13 mouse cellular contexts compared by ENCODE assay signal in the genomic region with DNA sequence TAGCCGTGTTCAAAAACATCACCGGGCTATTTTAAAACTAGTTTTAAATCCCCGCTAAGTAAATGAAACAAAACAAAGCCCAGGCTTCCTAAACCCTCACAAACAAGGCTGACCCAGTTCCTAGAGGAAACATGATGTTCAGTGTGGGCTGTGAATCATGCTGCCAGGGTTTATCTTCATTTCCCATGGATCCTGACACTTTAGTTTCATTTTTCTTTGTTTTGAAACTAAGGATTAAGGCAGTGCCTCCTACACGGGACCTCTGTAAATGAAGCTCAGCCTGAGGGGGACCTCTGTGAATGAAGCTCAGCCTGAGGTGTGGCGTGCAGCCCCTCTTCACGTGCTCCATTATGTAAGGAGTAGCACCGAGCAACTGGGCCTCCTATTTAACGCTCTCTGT. TPM values are rescaled to one million over a fixed set of nuclear protein-coding genes. Genes with fewer than 3 reads are reported as not detected.
DNase-seq lines count a peak whose midpoint lies in the region; ATAC-seq and TF ChIP-seq lines count a peak whose summit lies in the region.
"Had no signal": no experiment of that assay in that cellular context is flagged by ENCODE, and none has a peak within 500 bp of the region (broad histone marks: within the 10 kb centered on the region; RNA-seq: fewer than 3 reads in every experiment).

No protein-coding gene starts in this region.

- DNase-seq in frontal cortex, postnatal 36 days (ENCODE audit: low spot score in 2 of 2) = peak; percentile 26 to 35
- DNase-seq in frontal cortex, postnatal 25 days (ENCODE audit: low spot score in 2 of 2) = no peak
- DNase-seq in kidney, postnatal 0 days (ENCODE audit: low spot score) = peak; percentile 37
- DNase-seq in retina, embryonic 14.5 days (ENCODE audit: low spot score) = no peak
- DNase-seq in cerebellum, postnatal 25 days = no peak
- DNase-seq: gastrocnemius, postnatal 25 days; retina, postnatal 1 day had no signal

- TF ChIP-seq POLR2A in bone marrow, adult 2 months (IDR thresholded peaks at IDR 0.05; ENCODE audit: borderline replicate concordance, control insufficient read depth, low read depth, low read length) = no peak

- no peak overlapping the region for H3K4me3 ChIP-seq in kidney, postnatal 0 days (replicated peaks; ENCODE audit: low read depth, low read length)
- no peak overlapping the region for H3K4me3 ChIP-seq in kidney, embryonic 14.5 days (ENCODE audit: low read length)
- H3K4me3 ChIP-seq in bone marrow, adult 2 months (replicated peaks; ENCODE audit: control insufficient read depth, low read depth, low read length) = peak overlapping the region; percentile 7
- no peak overlapping the region for H3K4me3 ChIP-seq in liver, embryonic 12.5 days

- H3K9ac ChIP-seq in kidney, postnatal 0 days (ENCODE audit: low read depth, low read length) = no peak overlapping the region
- no peak overlapping the region for H3K9ac ChIP-seq in kidney, embryonic 14.5 days (ENCODE audit: low read depth, low read length)
- peak overlapping the region; percentile 4; the same call in 1 of the 2 replicates for H3K9ac ChIP-seq in liver, embryonic 12.5 days

- ATAC-seq in kidney, postnatal 0 days (replicated peaks; ENCODE audit: low FRiP score, low read depth) = no peak
- no peak for ATAC-seq in kidney, embryonic 14.5 days (ENCODE audit: low FRiP score, low TSS enrichment)
- ATAC-seq in liver, embryonic 12.5 days = no peak
- ATAC-seq: intestine, embryonic 16.5 days; lung, postnatal 0 days; Patski had no signal

- no peaks in the 10 kb centered on the region for H3K4me1 ChIP-seq in kidney, postnatal 0 days (replicated peaks; ENCODE audit: insufficient read depth, low read length)
- H3K4me1 ChIP-seq in kidney, embryonic 14.5 days (ENCODE audit: control insufficient read depth, insufficient read depth, low read length) = peaks cover 5% of the 10 kb centered on the region; the same call in 1 of the 2 replicates
- no peaks in the 10 kb centered on the region for H3K4me1 ChIP-seq in bone marrow, adult 2 months (ENCODE audit: control insufficient read depth, insufficient read depth, low read length)
- H3K4me1 ChIP-seq in liver, embryonic 12.5 days = peaks cover 17% of the 10 kb centered on the region

- 24% methylated on average over 8 of the region's 8 CpGs for WGBS in kidney, postnatal 0 days
- 31% methylated on average over 8 of the region's 8 CpGs for WGBS in kidney, embryonic 14.5 days
- 40% methylated on average over 8 of the region's 8 CpGs for WGBS in bone marrow, adult 2 months
- 57% methylated on average over 8 of the region's 8 CpGs for WGBS in liver, embryonic 12.5 days (ENCODE audit: insufficient replicate concordance)

- H3K27me3 ChIP-seq in kidney, postnatal 0 days (ENCODE audit: insufficient read depth, low read length) = no peaks in the 10 kb centered on the region
- H3K27me3 ChIP-seq in kidney, embryonic 14.5 days (ENCODE audit: control insufficient read depth, insufficient read depth, low read length) = no peaks in the 10 kb centered on the region
- H3K27me3 ChIP-seq in liver, embryonic 12.5 days (replicated peaks) = no peaks in the 10 kb centered on the region
- H3K27me3 ChIP-seq: Patski had no signal

- no peak overlapping the region for H3K27ac ChIP-seq in kidney, postnatal 0 days
- H3K27ac ChIP-seq in kidney, embryonic 14.5 days (ENCODE audit: low read depth, low read length) = no peak overlapping the region
- H3K27ac ChIP-seq in bone marrow, adult 2 months (ENCODE audit: control insufficient read depth, insufficient read depth, low read depth, low read length, poor library complexity) = no peak overlapping the region
- H3K27ac ChIP-seq in liver, embryonic 12.5 days = no peak overlapping the region

- peak overlapping the region; percentile 27; the same call in 1 of the 2 replicates for H3K4me2 ChIP-seq in kidney, postnatal 0 days (ENCODE audit: low read length)
- no peak overlapping the region for H3K4me2 ChIP-seq in kidney, embryonic 14.5 days (replicated peaks; ENCODE audit: low read depth, low read length)
- peak overlapping the region; percentile 7; the same call in 1 of the 2 replicates for H3K4me2 ChIP-seq in liver, embryonic 12.5 days

- TF ChIP-seq CTCF in kidney, postnatal 0 days (IDR thresholded peaks at IDR 0.05; ENCODE audit: low read depth) = no peak
- no peak for TF ChIP-seq CTCF in bone marrow, adult 2 months (IDR thresholded peaks at IDR 0.05; ENCODE audit: control insufficient read depth, insufficient read depth, low read length)

- H3K36me3 ChIP-seq in kidney, postnatal 0 days (ENCODE audit: insufficient read depth, low read length) = 0 out of 2 replicates have a peak, but pooled peaks cover 4% of the 10 kb centered on the region
- peaks cover 6% of the 10 kb centered on the region for H3K36me3 ChIP-seq in kidney, embryonic 14.5 days (ENCODE audit: control insufficient read depth, insufficient read depth, low read length)
- H3K36me3 ChIP-seq in liver, embryonic 12.5 days = peaks cover 32% of the 10 kb centered on the region

- H3K9me3 ChIP-seq in kidney, postnatal 0 days (replicated peaks; ENCODE audit: low read length) = no peaks in the 10 kb centered on the region
- no peaks in the 10 kb centered on the region for H3K9me3 ChIP-seq in kidney, embryonic 14.5 days (ENCODE audit: control insufficient read depth, low read length)
- H3K9me3 ChIP-seq in liver, embryonic 12.5 days (replicated peaks) = no peaks in the 10 kb centered on the region

RNA-seq across cellular contexts. Expression of a gene that starts 13.2 kb away (rescaled TPM):
- polyA plus RNA-seq in kidney, postnatal 0 days (2015; fragmentation: Nextera tagmentation; extraction: Ambion mirVana) = 7.0 and 7.7 TPM in 2 replicates
- 3.2 and 4.2 TPM in 2 replicates for polyA plus RNA-seq in kidney, embryonic 14.5 days (2014; fragmentation: Nextera tagmentation; extraction: Ambion mirVana)
- polyA plus RNA-seq in bone marrow, adult 2 months (2011; ENCODE audit: insufficient read depth, insufficient read length, low replicate concordance, missing spikeins) = 32.1 and 38.2 TPM in 2 replicates
- 12.8 and 13.7 TPM in 2 replicates for polyA plus RNA-seq in liver, embryonic 12.5 days (2016; fragmentation: Nextera tagmentation; extraction: Ambion mirVana)

RNA-seq across cellular contexts. Expression of a gene that starts 22.5 kb away (rescaled TPM):
- polyA plus RNA-seq in kidney, postnatal 0 days (2015; fragmentation: Nextera tagmentation; extraction: Ambion mirVana) = 0.61 and 0.75 TPM in 2 replicates
- polyA plus RNA-seq in kidney, embryonic 14.5 days (2014; fragmentation: Nextera tagmentation; extraction: Ambion mirVana) = 0.49 and 1.2 TPM in 2 replicates
- 1.8 and 5.5 TPM in 2 replicates for polyA plus RNA-seq in bone marrow, adult 2 months (2011; ENCODE audit: insufficient read depth, insufficient read length, low replicate concordance, missing spikeins)
- polyA plus RNA-seq in liver, embryonic 12.5 days (2016; fragmentation: Nextera tagmentation; extraction: Ambion mirVana) = 0.44 and 0.64 TPM in 2 replicates

RNA-seq across cellular contexts. Expression of a gene that starts 34.5 kb away (rescaled TPM):
- polyA plus RNA-seq in kidney, postnatal 0 days (2015; fragmentation: Nextera tagmentation; extraction: Ambion mirVana) = 39.6 and 40.2 TPM in 2 replicates
- 54.9 and 60.9 TPM in 2 replicates for polyA plus RNA-seq in kidney, embryonic 14.5 days (2014; fragmentation: Nextera tagmentation; extraction: Ambion mirVana)
- 22.2 and 50.8 TPM in 2 replicates for polyA plus RNA-seq in bone marrow, adult 2 months (2011; ENCODE audit: insufficient read depth, insufficient read length, low replicate concordance, missing spikeins)
- 37.3 and 39.3 TPM in 2 replicates for polyA plus RNA-seq in liver, embryonic 12.5 days (2016; fragmentation: Nextera tagmentation; extraction: Ambion mirVana)

Comparison
In these comparisons a context has a peak if more than half of its experiments do, and no peak if none do; other contexts are left out.
1. DNase-seq: peak in frontal cortex, postnatal 36 days (2 of 2) and kidney, postnatal 0 days (single experiment); none in frontal cortex, postnatal 25 days (0 of 2), retina, embryonic 14.5 days (single experiment) and cerebellum, postnatal 25 days (0 of 2).